Mouse (Mus musculus) lung, postnatal 0 days (tissue): Measurements from ENCODE around the gene Kcnrg. TPM values are rescaled to one million over a fixed set of nuclear protein-coding genes. Genes with fewer than 3 reads are reported as not detected.

ENCODE experiments used
- ATAC-seq: fragments of 200-750 bp; cut with Nextera tagmentation; 2 replicates; pipeline ENCODE4 v1.8.0; 2017; ENCODE audit warnings: moderate library complexity
- DNase-seq: peaks from one replicate; pipeline ENCODE4 v3.0.0-alpha.2; 2016; ENCODE audit warnings: low spot score
- H3K27ac ChIP-seq: fragments of 300-500 bp; sonication (generic); 2 replicates; pipeline ENCODE4 v1.5.1; 2014; ENCODE audit warnings: antibody characterized with exemption, mild to moderate bottlenecking, low read length, mixed read lengths
- H3K27me3 ChIP-seq: fragments of 300-500 bp; sonication (generic); replicated peaks from 2 replicates; pipeline ENCODE4 v1.6.1; 2014; ENCODE audit warnings: low read length, mixed read lengths; ENCODE audit not compliant: insufficient read depth
- H3K36me3 ChIP-seq: fragments of 300-500 bp; sonication (generic); 2 replicates; pipeline ENCODE4 v1.6.1; 2014; ENCODE audit warnings: low read length, mixed read lengths; ENCODE audit not compliant: insufficient read depth
- H3K4me1 ChIP-seq: fragments of 300-500 bp; sonication (generic); 2 replicates; pipeline ENCODE4 v1.6.1; 2014; ENCODE audit warnings: antibody characterized with exemption, low read depth, low read length, mixed read lengths; ENCODE audit not compliant: insufficient read depth
- H3K4me2 ChIP-seq: fragments of 300-500 bp; sonication (generic); replicated peaks from 2 replicates; pipeline ENCODE4 v1.6.1; 2014; ENCODE audit warnings: low read depth, mild to moderate bottlenecking, low read length, moderate library complexity, mixed read lengths
- H3K4me3 ChIP-seq: fragments of 300-500 bp; sonication (generic); 2 replicates; pipeline ENCODE4 v1.5.1; 2014; ENCODE audit warnings: low read depth, low read length
- H3K9ac ChIP-seq: fragments of 300-500 bp; sonication (generic); replicated peaks from 2 replicates; pipeline ENCODE4 v1.6.1; 2014; ENCODE audit warnings: low read depth, mild to moderate bottlenecking
- H3K9me3 ChIP-seq: fragments of 300-500 bp; sonication (generic); 2 replicates; pipeline ENCODE4 v1.6.1; 2016; ENCODE audit warnings: low read length, mixed read lengths
- CTCF ChIP-seq: IDR thresholded peaks from 2 replicates; pipeline ENCODE4 v1.5.1; 2016; ENCODE audit warnings: antibody characterized with exemption, mild to moderate bottlenecking
- EP300 ChIP-seq: IDR thresholded peaks from 2 replicates; pipeline ENCODE4 v1.6.1; 2016; ENCODE audit warnings: antibody characterized with exemption, mild to moderate bottlenecking, control low read depth
- WGBS: fragments of 180-500 bp; shearing (Covaris S2); extraction: QIAGEN DNeasy Blood & Tissue Kit; methylation state at CpG from one replicate; pipeline ENCODE4 v1.1.7; 2014; 5-methylcytosine and 5-hydroxymethylcytosine counted together
- polyA plus RNA-seq: library from polyadenylated mRNA; unstranded; fragments of >200 nt; fragmentation: Nextera tagmentation; extraction: Ambion mirVana; gene quantifications from 2 replicates; pipeline ENCODE4 v1.2.1, GENCODE M21; 2015

Gene Kcnrg
- polyA plus RNA-seq, 1 experiment from 2014 or later, result 7.6 TPM

GRCm38 (mm10) chr14:61575066-61575465 lies 32.2 kb upstream of the Kcnrg start:
- H3K4me3 ChIP-seq, result no peak overlapping the region
- no peaks in the 10 kb centered on the region for H3K36me3 ChIP-seq
- H3K27ac ChIP-seq, result no peak overlapping the region
- 87% methylated on average over 10 of the region's 10 CpGs for WGBS
- H3K27me3 ChIP-seq, result no peaks in the 10 kb centered on the region
- H3K9ac ChIP-seq, result no peak overlapping the region
- H3K4me2 ChIP-seq, result no peak overlapping the region
- no peak for DNase-seq
- no peaks in the 10 kb centered on the region for H3K9me3 ChIP-seq
- no peak for TF ChIP-seq CTCF
- TF ChIP-seq EP300, result no peak
- H3K4me1 ChIP-seq, result no peaks in the 10 kb centered on the region; the same call in 1 of the 2 replicates
- ATAC-seq, result no peak

DNA sequence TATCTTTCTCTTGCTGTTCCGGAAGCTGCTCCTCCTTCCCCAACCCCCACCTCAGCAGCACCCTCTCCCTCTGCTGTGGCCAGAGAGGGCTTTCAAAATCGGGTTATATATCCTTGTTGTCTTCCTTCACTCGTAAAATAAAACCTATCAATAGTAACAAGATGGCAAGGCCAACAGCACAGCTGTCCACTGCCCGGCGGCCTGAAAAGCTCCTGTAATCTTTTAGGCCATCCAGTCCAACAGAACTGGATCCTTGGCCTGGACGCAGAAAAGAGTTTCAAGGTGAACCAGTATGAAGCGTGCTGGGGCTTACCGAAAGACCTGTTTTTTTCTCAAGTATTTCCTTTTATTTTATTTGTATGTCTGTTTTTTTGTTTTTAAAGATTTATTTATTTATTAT lies 31.3 kb upstream of the Kcnrg start:
- ATAC-seq, result no peak
- no peak overlapping the region for H3K9ac ChIP-seq
- no peaks in the 10 kb centered on the region for H3K36me3 ChIP-seq
- no peaks in the 10 kb centered on the region for H3K9me3 ChIP-seq
- H3K27me3 ChIP-seq, result no peaks in the 10 kb centered on the region
- H3K4me1 ChIP-seq, result no peaks in the 10 kb centered on the region; the same call in 1 of the 2 replicates
- TF ChIP-seq EP300 (no peak), CTCF (no peak)
- no peak overlapping the region for H3K4me2 ChIP-seq
- WGBS, result 90% methylated on average over 8 of the region's 8 CpGs
- DNase-seq, result no peak
- H3K4me3 ChIP-seq, result no peak overlapping the region
- H3K27ac ChIP-seq, result no peak overlapping the region

- DNase-seq (no peak), ATAC-seq (no peak)
- H3K27me3 ChIP-seq, result no peaks in the 10 kb centered on the region
- H3K36me3 ChIP-seq, result no peaks in the 10 kb centered on the region
- no peak overlapping the region for H3K4me3 ChIP-seq
- no peak overlapping the region for H3K4me2 ChIP-seq
- no peak overlapping the region for H3K27ac ChIP-seq
- TF ChIP-seq CTCF (no peak), EP300 (no peak)
- WGBS, result 63% methylated on average over 4 of the region's 4 CpGs
- H3K9ac ChIP-seq, result no peak overlapping the region
- H3K4me1 ChIP-seq, result no peaks in the 10 kb centered on the region
- no peaks in the 10 kb centered on the region for H3K9me3 ChIP-seq
These were observed 17.8 kb upstream of the Kcnrg start for GRCm38 (mm10) chr14:61589288-61590065.

DNA sequence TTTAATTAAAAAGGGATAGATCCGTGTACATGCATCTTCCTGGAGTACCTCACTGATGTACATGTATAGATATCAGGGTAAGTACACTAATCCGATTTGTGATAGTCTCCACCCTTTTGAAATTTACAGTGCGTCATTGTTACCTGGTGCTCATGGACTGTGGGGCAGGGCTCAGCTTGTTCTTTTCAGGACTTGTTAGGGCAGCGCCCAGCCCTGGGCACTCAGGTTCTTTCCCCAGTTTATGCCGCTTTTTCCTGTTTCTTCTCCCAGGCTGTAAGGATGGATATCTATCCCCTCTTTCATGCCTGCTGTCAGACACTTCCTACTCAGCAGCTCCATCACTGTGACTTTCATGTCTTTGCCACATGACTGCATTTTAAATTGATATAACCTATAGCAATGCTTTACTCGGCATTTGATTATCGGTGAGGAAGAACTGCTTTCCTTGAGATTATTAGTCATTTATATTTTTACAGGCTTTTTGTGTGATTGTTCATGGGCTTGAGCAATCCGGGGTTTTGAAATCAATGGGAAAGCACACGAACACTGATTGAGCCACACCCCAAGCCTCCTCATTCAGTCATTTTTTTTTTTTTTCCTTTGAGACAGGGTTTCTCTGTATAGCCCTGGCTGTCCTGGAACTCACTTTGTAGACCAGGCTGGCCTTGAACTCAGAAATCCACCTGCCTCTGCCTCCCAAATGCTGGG lies 10.4 kb upstream of the Kcnrg start:
- WGBS, result 79% methylated on average over 9 of the region's 9 CpGs
- Histone ChIP-seq H3K9ac (no peak overlapping the region), H3K36me3 (no peaks in the 10 kb centered on the region), H3K27me3 (no peaks in the 10 kb centered on the region), H3K4me2 (no peak overlapping the region), H3K4me1 (peaks cover 8% of the 10 kb centered on the region; the same call in 1 of the 2 replicates), H3K4me3 (no peak overlapping the region), H3K9me3 (no peaks in the 10 kb centered on the region), H3K27ac (no peak overlapping the region)
- ATAC-seq (no peak), DNase-seq (peak; percentile 45)
- TF ChIP-seq EP300, result no peak
- TF ChIP-seq CTCF, result no peak

GRCm38 (mm10) chr14:61597968-61598367 lies 9.3 kb upstream of the Kcnrg start, which contains the start of gene Trim13:
Trim13 (plus strand) TSS chr14:61598247.
- Histone ChIP-seq H3K9ac (no peak within 1 kb of the TSS), H3K36me3 (no peaks in the 10 kb centered on the region), H3K4me1 (peaks cover 8% of the 10 kb centered on the region; the same call in 1 of the 2 replicates), H3K27ac (no peak within 1 kb of the TSS), H3K9me3 (no peaks in the 10 kb centered on the region), H3K27me3 (no peaks in the 10 kb centered on the region), H3K4me3 (peak within 1 kb of the TSS; percentile 80), H3K4me2 (peak within 1 kb of the TSS; percentile 66)
- WGBS, result 59% methylated on average over 5 of the region's 5 CpGs
- ATAC-seq (no peak), DNase-seq (no peak)
- TF ChIP-seq EP300 (no peak), CTCF (no peak)

GRCm38 (mm10) chr14:61599057-61599806 lies 8.0 kb upstream of the Kcnrg start:
- peak overlapping the region; percentile 82 for H3K27ac ChIP-seq
- H3K9ac ChIP-seq, result peak overlapping the region; percentile 85
- TF ChIP-seq CTCF (no peak), EP300 (no peak)
- peaks cover 8% of the 10 kb centered on the region; the same call in 1 of the 2 replicates for H3K4me1 ChIP-seq
- ATAC-seq (peak; percentile 96), DNase-seq (peak; percentile 93)
- H3K27me3 ChIP-seq, result no peaks in the 10 kb centered on the region
- no peaks in the 10 kb centered on the region for H3K9me3 ChIP-seq
- H3K4me3 ChIP-seq, result peak overlapping the region; percentile 80
- peak overlapping the region; percentile 66 for H3K4me2 ChIP-seq
- no peaks in the 10 kb centered on the region for H3K36me3 ChIP-seq
- WGBS, result 5% methylated on average over 44 of the region's 44 CpGs
